Mouse (Mus musculus): ENCODE measurements around the gene Ccdc173.
"Not testable (repeated sequence)": the region's sequence is repeated elsewhere in the genome, so short reads cannot be mapped to it uniquely, and the experiment has no call there.

The Ccdc173 gene
- long read RNA-seq, experiment 1, partial matches to known transcripts: 1 of 1 reads
- long read RNA-seq, experiment 1, other reads (novel, unspliced or antisense): 0 of 1 reads
- long read RNA-seq, experiment 2, partial matches to known transcripts: 4 of 4 reads
- long read RNA-seq, experiment 2, other reads (novel, unspliced or antisense): 0 of 4 reads

DNA sequence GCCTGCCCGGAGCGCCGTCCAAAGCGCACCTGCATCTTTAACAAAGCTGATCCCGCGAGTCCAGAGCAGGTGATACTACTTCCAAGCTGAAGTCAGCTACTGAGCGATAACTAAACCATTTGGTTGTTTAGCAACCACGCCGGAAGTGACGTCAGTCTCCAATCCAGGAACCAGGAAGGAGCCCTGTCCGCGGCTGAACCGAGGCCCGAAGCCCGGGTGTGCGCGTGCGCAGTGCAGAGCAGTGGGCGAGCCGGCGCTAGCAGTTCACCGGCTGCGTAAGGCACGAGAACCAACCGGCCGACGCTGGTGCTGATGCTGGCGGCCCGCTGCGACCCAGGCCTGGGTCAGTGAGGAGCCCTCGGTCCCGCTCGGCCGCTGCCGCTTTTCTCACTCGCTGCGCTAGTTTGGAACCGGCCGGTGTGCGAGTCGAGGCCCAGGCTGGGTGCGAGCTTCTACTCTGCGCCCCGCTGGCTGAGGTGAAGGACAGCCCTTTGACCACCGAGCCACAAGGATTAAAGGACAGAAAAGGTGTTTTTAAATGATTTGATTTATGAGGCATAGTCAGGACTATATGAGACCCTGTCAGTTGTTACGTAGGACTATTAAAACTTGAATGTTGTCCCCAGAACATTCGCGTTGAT, at the start of gene Ccdc173, which contains the start of gene Phospho2:
Ccdc173 (minus strand) TSS at position 147 of the 641 bp plus-strand sequence.
Phospho2 (plus strand) TSS at position 195 of the 641 bp plus-strand sequence.
- intact Hi-C loops (cut with DNase I): no loop called here

DNA sequence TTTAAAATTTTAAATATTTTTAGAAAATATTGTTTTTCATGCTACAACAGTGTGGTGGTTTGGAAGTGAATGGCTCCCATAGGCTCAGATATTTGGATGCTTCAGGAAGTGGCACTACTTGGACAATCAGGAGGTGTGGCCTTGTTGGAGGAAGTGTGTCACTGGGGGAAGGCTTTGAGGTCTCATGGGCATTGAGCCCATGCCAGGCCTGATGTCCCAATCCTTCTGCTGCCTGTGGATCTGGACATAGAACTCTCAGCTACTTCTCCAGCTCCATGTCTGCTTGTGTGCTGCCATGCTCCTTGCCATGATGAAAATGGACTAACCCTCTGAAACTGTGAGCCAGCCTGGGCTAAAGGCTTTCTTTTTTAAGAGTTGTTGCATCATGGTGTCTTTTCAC, 49.3 kb upstream of the Ccdc173 start:
- intact Hi-C loops (cut with DNase I): no loop called here

DNA sequence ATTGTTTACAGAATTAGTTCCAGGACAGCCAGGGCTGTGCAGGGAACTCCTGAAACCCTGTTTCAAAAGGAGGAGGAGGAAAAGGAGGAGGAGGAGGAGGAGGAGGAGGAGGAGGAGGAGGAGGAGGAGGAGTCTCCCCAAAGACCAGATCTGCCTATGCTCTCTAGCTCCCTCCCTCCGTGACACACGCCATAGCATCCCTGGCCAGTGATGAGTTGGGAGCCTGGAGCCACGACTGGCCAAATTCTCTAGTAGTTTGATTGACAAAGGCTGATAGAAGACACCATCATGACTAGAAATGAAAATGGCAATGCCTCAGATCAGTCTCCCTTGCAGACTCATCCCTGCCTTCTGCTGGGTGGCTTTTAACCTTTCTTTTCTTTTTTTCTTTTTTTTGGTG, 48.6 kb upstream of the Ccdc173 start:
- intact Hi-C loops (cut with DNase I): no loop called here

DNA sequence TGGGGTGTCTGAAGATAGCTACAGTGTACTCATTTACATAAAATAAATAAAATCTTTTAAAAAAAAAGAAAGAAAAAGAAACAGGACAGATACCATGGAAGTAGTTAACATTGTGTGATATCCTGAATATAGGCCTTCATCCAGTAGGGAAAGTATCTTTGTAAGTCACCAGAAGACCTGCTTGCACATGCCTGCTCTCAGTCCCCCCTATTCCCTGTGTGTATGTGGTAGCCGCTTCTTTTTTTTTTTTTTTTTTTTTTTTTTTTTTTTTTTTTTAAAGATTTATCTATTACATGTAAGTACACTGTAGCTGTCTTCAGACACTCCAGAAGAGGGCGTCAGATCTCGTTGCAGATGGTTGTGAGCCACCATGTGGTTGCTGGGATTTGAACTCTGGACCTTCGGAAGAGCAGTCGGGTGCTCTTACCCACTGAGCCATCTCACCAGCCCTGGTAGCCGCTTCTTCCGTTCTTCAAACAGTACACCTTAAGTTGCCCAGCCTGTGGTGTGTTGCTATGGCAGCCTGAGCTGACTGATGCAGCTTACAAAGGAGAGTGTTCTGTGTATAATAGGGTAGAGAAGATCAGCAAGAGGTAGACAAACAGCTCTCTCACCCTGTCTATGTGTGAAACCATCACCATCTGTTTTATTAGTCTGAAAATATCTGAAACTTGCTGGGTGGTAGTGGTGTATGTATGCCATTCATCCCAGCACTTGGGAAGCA, 48.0 kb upstream of the Ccdc173 start:
- intact Hi-C loops (cut with DNase I): no loop called here

DNA sequence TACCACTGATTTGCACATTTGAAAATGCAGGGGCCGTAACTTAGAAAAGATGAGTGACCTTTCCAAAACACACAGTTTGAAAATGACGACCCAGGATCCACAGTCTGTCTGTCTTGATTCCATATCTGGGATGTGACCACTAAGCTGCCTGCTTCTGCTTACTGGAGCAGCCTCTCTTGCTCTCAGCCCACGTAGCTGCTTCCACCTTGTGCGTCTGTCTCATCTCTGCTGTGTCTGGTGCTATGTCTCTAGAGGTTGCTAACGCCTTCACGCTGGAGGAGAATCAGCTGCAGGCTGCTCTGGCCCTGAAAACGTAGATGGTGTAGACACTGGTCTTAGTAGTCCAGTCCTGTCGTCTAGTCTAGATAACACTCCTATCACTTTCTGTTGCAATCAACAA, 40.7 kb upstream of the Ccdc173 start:
- intact Hi-C loops (cut with DNase I): no loop called here

DNA sequence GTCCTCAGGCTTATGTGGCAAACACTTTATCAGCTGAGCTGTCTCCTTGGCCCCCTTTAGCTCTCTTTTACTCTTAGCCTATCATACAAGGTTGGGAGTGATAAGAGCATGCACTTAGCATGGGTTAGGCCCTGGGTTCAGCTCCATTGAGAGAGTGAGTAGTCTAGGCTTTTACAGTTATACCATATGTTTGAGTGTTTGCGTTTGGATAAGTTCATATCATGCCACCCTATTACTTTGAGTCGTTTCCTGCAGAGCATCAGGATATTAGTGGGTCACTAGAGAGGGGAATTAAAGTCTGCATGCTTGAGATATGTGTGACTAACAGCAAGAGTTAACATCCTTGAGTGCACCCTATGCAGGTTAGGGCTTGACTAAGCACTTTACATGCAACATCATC, 40.3 kb upstream of the Ccdc173 start:
- intact Hi-C loops (cut with DNase I): loop anchor here (5.0 kb wide), 1 partner anchor 38 kb away; no protein-coding TSS in a partner anchor

DNA sequence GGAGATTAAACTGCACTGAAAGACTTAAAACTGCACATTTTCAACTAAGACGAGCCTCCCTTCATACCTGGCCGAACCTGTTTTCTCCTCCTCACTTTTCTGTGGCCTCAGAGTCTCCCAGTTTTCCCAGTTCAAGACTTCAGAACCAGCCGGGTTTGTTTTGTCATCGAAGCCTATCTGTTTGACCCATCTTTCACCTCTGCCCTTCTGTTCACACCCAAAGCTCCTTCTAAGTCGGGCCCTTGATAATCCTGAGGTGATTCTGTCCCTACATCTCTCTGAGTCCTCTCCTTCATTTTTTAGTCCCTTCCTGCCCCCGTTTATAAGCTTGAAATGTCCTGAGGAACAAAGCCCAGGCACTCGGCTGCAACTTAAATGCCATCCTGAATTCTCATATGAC, 38.7 kb upstream of the Ccdc173 start:
- intact Hi-C loops (cut with DNase I): loop anchor here (5.0 kb wide), 1 partner anchor 39 kb away; no protein-coding TSS in a partner anchor

DNA sequence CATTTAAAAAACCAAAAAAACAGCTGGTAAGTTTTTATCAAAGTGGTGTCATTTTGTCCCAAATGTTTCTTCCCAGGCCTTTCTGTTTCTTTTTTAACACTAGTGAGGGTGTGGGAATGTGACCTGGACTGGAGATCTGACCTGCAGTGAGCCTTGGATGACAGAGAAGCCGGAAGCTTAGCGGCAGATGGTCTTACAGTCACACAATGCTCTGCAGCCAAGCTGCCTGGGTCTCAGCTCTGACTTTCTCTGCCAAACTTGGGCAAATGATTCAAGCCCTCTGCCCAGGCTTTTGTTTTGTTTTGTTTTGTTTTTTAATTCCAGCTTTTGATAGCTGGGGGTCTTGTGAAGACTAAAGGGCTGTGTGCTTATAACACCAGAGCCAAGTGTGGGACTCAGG, 37.0 kb upstream of the Ccdc173 start:
- intact Hi-C loops (cut with DNase I): loop anchor here (5.0 kb wide), 1 partner anchor 41 kb away; no protein-coding TSS in a partner anchor

DNA sequence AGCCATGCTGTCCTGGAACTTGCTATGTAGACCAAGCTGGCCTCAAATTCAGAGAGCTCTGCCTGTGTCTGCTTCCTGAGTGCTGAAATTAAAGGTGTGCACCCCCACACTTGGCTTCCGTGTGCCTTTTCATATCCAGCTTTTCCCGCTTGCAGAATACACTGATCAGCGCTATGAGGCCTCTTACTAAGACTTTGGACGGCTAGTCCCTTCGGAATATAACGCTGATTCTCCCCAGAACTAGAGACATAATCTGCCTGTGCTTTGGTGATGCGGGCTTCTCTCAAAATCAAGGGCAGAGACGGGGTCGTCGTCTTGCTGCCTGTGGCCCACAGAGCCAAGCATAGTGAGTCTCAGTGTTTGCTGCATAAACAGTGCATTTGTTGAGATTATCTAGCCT, 36.5 kb upstream of the Ccdc173 start:
- intact Hi-C loops (cut with DNase I): loop anchor here (5.0 kb wide), 1 partner anchor 41 kb away; no protein-coding TSS in a partner anchor

DNA sequence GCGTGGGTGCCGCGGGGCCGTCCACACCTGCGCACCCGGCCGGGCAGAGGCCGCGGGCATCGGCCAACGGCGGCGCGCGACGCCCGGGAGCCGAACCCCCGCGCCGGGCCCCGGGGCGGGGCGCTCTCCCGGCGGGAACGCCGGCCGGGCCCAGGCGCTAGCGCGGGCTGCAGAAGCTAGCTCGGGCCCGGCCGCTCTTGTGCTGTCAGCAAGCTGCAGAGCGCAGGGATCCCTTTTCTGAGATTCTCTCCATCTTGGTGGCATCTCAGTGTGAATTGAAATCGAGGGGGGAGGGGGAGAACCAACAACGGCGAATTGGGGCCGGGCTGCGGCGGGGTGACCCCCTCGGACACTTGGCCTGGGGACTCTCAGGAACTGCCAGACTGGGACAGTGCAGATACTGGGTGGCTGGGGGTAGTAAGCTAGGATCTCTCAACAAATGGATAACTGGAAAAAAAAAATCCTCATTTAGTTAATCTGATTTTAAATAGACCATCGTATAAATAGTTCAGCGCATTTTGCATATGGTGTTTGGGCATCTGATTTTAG, 33.8 kb upstream of the Ccdc173 start:
- intact Hi-C loops (cut with DNase I): no loop called here

DNA sequence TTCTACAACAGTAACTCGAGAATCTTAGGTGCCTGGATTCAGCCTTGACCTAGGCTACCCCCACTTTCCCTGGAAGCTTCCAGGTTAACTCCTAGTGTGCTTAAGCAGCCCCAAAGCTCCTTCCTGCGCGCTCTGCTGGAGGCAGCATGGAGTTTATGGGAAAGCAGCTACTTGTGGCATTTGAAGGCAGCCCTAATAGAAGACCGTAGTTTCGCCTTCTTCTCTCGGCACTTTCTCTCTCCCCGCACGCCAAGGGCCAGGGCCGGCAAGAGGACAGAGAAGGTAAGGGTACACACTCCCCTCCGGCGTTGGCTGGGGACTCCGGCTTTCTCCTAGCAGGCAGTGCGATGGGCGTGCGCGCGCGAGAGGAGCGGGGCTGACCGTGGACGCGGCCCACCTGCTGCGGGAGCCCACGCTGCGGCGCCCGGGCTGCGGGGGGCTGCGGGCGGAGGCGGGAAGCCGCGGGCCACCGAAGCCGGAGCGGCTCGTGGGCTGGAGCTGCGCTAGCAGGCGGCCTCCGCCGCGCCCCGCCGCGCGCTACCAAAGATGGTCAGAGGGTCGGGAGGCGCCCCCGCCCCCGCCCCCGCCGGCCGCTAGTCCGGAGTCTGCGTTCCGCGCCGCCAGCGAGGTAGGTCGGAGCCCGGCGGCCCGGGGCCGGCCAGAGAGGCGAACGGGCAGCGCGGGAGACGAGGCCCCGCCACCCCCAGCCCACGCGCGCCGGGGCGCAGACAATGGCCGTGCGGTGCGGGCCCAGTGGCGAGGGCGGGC, 33.2 kb upstream of the Ccdc173 start:
- intact Hi-C loops (cut with DNase I): no loop called here

DNA sequence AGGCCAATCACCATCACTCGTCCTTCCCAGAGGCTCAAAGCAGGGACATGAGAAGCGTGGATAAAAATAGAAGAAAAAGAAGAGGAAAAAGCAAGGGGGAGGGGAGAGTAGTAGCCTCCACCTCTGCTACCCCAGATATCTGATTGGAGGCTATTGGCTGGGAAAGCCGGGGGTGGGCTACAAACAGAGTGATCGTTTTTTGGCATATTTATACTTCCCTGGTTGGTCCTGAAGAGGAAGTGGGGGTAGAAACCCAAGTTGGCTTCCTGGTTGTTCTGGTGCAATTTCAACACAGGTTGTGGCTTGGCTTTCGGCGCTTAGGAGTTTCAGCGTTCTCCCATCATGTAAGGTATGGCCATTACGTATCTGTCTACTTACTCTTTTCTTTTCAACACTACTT, 32.3 kb upstream of the Ccdc173 start, which contains the start of gene Klhl23:
Klhl23 (plus strand) TSS at position 234 of the 400 bp plus-strand sequence.
- intact Hi-C loops (cut with DNase I): no loop called here

DNA sequence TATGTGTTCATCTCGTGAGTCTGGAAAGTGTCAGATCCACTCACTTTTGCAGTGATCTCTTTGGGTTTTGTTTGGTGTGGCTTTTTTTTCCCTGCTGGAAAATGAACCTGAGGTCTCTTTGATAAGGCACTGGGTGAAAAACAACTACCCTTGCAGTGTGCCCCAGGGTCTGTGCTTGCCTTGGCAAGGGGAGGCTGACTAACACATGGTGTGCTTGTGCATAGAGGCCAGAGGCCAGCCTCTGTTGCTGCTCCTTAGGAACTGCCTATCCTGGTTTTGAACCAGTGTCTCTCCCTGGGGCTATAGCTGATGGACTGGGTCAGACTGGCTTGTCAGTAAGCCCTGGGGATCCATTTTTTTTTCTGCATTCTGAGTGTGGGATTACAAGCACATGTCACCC, 30.8 kb upstream of the Ccdc173 start:
- intact Hi-C loops (cut with DNase I): no loop called here

DNA sequence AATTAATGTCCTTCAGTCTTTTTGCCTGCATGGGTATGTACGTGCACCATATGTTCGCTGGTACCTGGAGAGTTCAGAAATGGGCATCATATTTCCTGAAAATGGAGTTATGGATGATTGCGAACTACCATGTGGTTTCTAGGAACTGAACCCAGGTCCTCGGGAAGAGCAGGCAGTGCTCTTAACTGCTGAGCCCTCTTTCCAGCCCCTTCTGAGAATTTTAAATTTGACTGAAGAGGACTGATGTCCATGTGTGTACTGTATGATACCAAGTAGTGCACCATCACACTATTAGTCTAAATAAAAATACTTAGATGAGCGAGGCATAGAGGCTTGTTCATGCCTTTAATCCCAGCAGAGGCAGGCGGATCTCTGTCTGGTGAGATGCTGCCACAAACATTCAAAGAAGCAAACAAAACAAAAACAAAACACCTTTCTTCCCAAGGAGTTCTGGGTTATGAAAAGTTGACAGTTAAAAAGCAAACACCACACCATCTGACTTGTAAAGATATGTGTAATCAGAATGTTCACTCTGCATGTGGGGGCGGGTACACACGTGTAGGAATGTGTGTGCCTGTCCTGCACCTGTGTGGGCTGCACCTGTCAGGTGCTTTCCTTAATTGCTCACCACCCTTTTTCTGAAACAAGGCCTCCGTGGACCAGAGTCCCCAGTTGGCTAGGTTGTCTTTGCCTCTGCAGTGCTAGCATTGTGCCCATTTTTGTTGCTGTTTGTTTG, 29.1 kb upstream of the Ccdc173 start:
- intact Hi-C loops (cut with DNase I): no loop called here

DNA sequence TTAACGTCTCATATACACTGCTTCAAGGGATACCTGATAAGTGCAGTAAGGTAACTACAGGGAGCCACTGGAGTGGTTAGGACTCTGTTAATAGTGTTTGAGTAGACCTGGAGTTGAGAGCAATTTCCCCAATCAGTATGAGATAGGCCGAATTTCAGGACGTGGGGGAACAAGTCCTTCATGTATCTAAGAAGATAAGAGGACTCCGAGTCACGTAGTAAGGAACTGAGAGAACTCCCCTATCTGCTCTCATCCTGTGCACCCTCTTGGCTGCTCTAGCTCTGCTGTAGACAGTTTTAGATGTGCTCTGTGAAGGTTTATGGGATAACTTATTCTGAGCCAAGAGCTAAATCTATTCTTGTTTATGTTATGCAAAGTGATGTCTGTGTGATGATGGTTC, 27.2 kb upstream of the Ccdc173 start:
- intact Hi-C loops (cut with DNase I): no loop called here

DNA sequence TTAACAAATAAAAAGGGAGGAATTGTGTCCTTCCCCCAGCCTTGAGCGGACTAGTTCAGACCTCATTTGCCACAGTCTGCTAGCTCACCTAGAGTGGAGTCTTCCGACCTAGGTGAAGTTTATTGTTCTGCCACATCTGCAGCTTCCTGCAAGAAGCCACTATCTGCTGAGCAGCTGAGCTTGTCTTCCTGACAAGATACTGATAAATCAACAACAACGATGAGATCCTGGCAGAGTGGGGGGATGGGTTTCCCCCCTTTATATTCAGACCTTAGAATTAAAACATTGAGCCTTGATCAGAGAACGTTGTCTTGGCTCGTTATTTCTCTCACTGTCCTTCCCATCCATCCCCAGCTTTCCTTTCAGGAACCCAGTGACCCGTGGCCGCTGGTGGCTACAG, 22.0 kb upstream of the Ccdc173 start:
- intact Hi-C loops (cut with DNase I): not testable (repeated sequence)

DNA sequence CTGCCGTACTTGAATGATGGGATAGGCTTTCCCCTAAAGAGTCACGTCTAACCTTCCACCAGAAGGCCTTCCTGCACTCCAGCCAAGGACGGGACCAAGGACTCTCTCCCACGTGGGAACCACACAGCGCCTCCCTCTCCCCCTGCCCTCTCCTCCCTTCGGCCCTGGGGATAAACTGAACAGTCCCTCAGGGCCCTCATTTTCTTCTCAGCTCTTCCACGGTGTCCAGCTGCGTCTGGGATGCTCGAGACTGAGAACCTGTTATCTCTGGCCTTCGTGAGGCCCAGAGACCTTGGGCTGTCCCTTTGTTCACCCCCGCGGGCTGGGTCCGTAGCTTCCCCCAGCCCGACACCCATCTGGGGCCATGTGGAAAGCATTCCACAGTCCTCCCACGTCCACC, 20.8 kb upstream of the Ccdc173 start:
- intact Hi-C loops (cut with DNase I): no loop called here

DNA sequence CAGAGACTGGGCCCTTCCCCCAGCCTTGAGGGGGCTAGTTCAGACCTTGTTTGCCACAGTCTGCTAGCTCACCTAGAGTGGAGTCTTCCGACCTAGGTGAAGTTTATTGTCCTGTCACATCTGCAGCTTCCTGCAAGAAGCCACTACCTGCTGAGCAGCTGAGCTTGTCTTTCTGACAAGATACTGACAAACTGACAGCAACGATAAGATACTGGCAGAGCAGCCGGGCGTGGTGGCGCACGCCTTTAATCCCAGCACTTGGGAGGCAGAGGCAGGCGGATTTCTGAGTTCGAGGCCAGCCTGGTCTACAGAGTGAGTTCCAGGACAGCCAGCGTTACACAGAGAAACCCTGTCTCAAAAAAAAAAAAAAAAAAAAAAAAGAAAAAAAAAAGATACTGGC, 15.3 kb upstream of the Ccdc173 start:
- intact Hi-C loops (cut with DNase I): not testable (repeated sequence)

DNA sequence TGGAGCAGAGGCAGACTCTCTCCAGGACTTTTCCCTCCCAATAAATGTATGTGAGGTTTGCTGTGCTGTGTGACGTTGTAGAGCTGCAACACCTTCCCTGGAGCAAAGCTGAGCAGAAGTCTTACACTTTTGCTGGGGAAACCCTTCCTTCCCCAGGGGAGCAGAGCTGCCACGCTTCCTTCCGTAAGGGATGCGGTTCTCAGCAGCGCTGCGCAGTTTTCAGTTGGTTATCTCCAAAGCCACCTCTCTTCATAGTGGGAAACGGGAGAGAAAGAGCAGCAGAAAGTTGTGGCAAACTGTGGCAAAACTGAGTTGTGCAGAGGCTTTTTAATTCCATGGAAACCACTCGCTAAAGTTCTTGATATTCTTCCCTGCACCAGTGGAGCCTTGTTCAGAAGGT, 14.4 kb upstream of the Ccdc173 start:
- intact Hi-C loops (cut with DNase I): no loop called here

DNA sequence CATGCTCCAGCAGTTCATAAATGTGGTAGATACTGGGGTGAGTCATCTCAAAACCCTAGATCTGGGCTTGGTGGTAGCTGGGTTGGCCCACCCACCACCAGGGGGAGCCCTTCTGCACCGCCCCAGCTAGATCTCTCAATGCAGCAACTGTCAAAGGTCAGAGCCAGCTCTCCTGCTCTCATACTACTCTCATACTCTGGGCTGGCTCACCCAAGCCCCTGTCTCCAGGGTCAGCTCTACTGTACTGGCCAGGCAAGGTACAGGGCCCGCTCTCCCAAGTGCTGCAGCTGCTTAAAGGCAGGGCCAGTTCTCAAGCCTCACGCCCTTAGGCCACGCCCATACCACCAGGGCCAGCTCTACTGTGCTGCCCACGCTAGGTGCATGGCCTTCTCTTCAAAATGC, 13.5 kb upstream of the Ccdc173 start:
- intact Hi-C loops (cut with DNase I): no loop called here

DNA sequence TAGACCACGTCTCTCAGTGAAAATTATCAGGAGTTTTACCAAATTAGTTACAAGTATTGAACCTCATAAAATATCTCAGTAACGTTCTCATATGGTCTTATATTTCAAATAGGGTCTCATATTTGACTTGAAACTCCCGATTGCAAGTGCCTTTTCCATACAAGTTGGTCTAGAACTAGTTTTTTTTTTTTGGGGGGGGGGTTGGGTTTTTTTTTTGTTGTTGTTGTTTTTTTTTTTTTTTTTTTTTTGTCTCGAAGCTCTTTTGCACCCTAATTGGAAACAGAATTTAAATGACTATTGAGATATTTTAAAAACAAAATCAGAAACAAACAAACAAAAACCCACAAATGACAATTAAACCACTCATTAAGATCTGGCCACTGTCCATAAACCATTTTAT, 1.3 kb upstream of the Ccdc173 start:
- intact Hi-C loops (cut with DNase I): no loop called here

All from adrenal gland (tissue).